ENCODE assay signal across 7 mouse cellular contexts in genomic region chr7:102245775-102246174, GRCm38 (mm10). TPM values are rescaled to one million over a fixed set of nuclear protein-coding genes. Genes with fewer than 3 reads are reported as not detected.
DNase-seq lines count a peak whose midpoint lies in the region; ATAC-seq and TF ChIP-seq lines count a peak whose summit lies in the region.

No protein-coding gene starts in this region.

- no peak for TF ChIP-seq POLR2A in bone marrow, adult 2 months (IDR thresholded peaks at IDR 0.05; ENCODE audit: borderline replicate concordance, control insufficient read depth, low read depth, low read length)

- 0% methylated on average over 1 of the region's 1 CpGs for WGBS in bone marrow, adult 2 months
- 3% methylated on average over 1 of the region's 1 CpGs for WGBS in heart, embryonic 10.5 days
- 7% methylated on average over 1 of the region's 1 CpGs for WGBS in limb, embryonic 12.5 days
- 19% methylated on average over 1 of the region's 1 CpGs for WGBS in neural tube, embryonic 15.5 days

- DNase-seq in layer of hippocampus, adult 9-11 months: peak; percentile 83
- DNase-seq in layer of hippocampus, postnatal 36 days: no peak
- DNase-seq in heart, embryonic 10.5 days (ENCODE audit: low spot score): no peak
- no peak for DNase-seq in c-Kit-positive CD71-positive TER-119-positive erythroid progenitor cells, embryonic 14.5 days (ENCODE audit: low spot score)

- peaks cover 8% of the 10 kb centered on the region for H3K36me3 ChIP-seq in heart, embryonic 10.5 days
- peaks cover 26% of the 10 kb centered on the region for H3K36me3 ChIP-seq in limb, embryonic 12.5 days
- 0 out of 2 replicates have a peak, but pooled peaks cover 2% of the 10 kb centered on the region for H3K36me3 ChIP-seq in neural tube, embryonic 15.5 days

- H3K4me1 ChIP-seq in bone marrow, adult 2 months (ENCODE audit: control insufficient read depth, insufficient read depth, low read length): peaks cover 8% of the 10 kb centered on the region
- peaks cover 79% of the 10 kb centered on the region for H3K4me1 ChIP-seq in heart, embryonic 10.5 days
- peaks cover 41% of the 10 kb centered on the region for H3K4me1 ChIP-seq in limb, embryonic 12.5 days (replicated peaks)
- peaks cover 39% of the 10 kb centered on the region for H3K4me1 ChIP-seq in neural tube, embryonic 15.5 days

- no peaks in the 10 kb centered on the region for H3K27me3 ChIP-seq in heart, embryonic 10.5 days (ENCODE audit: insufficient read depth, poor library complexity, severe bottlenecking)
- H3K27me3 ChIP-seq in limb, embryonic 12.5 days: no peaks in the 10 kb centered on the region
- no peaks in the 10 kb centered on the region for H3K27me3 ChIP-seq in neural tube, embryonic 15.5 days (replicated peaks)

- H3K4me3 ChIP-seq in bone marrow, adult 2 months (replicated peaks; ENCODE audit: control insufficient read depth, low read depth, low read length): peak overlapping the region; percentile 23
- peak overlapping the region; percentile 6; the same call in 1 of the 2 replicates for H3K4me3 ChIP-seq in heart, embryonic 10.5 days
- no peak overlapping the region for H3K4me3 ChIP-seq in limb, embryonic 12.5 days (replicated peaks)
- H3K4me3 ChIP-seq in neural tube, embryonic 15.5 days (replicated peaks): no peak overlapping the region

- H3K9me3 ChIP-seq in heart, embryonic 10.5 days: no peaks in the 10 kb centered on the region
- no peaks in the 10 kb centered on the region for H3K9me3 ChIP-seq in limb, embryonic 12.5 days
- H3K9me3 ChIP-seq in neural tube, embryonic 15.5 days (replicated peaks): no peaks in the 10 kb centered on the region

- peak overlapping the region; percentile 72 for H3K27ac ChIP-seq in bone marrow, adult 2 months (ENCODE audit: control insufficient read depth, insufficient read depth, low read depth, low read length, poor library complexity)
- H3K27ac ChIP-seq in heart, embryonic 10.5 days: peak overlapping the region; percentile 62
- 0 out of 2 replicates have a peak overlapping the region, but pooled peaks have one; percentile 30 for H3K27ac ChIP-seq in limb, embryonic 12.5 days
- 0 out of 2 replicates have a peak overlapping the region, but pooled peaks have one; percentile 33 for H3K27ac ChIP-seq in neural tube, embryonic 15.5 days (replicated peaks)

- no peak overlapping the region; the same call in 1 of the 2 replicates for H3K4me2 ChIP-seq in limb, embryonic 12.5 days
- H3K4me2 ChIP-seq in neural tube, embryonic 15.5 days: no peak overlapping the region

- no peak for ATAC-seq in limb, embryonic 12.5 days (ENCODE audit: insufficient number of reproducible peaks, insufficient read depth, low FRiP score, low TSS enrichment, low read depth)
- ATAC-seq in neural tube, embryonic 15.5 days (ENCODE audit: low FRiP score): no peak

- TF ChIP-seq CTCF in bone marrow, adult 2 months (IDR thresholded peaks at IDR 0.05; ENCODE audit: control insufficient read depth, insufficient read depth, low read length): no peak

- peak overlapping the region; percentile 28; the same call in 1 of the 2 replicates for H3K9ac ChIP-seq in limb, embryonic 12.5 days (replicated peaks)
- H3K9ac ChIP-seq in neural tube, embryonic 15.5 days (replicated peaks): no peak overlapping the region

RNA-seq across cellular contexts. Expression of gene Rhog, which starts 10.1 kb away (rescaled TPM):
- 10 to 100 TPM; 23.9 to 29.4 TPM for total RNA-seq in layer of hippocampus, postnatal 36 days (2021)
- polyA plus RNA-seq in bone marrow, adult 2 months (2011; ENCODE audit: insufficient read depth, insufficient read length, low replicate concordance, missing spikeins): 89.0 and 95.2 TPM in 2 replicates
- 42.8 and 48.9 TPM in 2 replicates for polyA plus RNA-seq in heart, embryonic 10.5 days (2016; fragmentation: Nextera tagmentation; extraction: Ambion mirVana)
- polyA plus RNA-seq in limb, embryonic 12.5 days (2016; fragmentation: Nextera tagmentation; extraction: Ambion mirVana): 47.8 and 50.4 TPM in 2 replicates
- polyA plus RNA-seq in neural tube, embryonic 15.5 days (2015; fragmentation: Nextera tagmentation; extraction: Ambion mirVana): 18.4 and 37.9 TPM in 2 replicates

RNA-seq across cellular contexts. Expression of gene Stim1, which starts 21.8 kb away (rescaled TPM):
- total RNA-seq in layer of hippocampus, postnatal 36 days (2021): 10 to 100 TPM; 66.1 to 67.8 TPM
- polyA plus RNA-seq in bone marrow, adult 2 months (2011; ENCODE audit: insufficient read depth, insufficient read length, low replicate concordance, missing spikeins): 12.8 and 24.8 TPM in 2 replicates
- 15.1 and 16.6 TPM in 2 replicates for polyA plus RNA-seq in heart, embryonic 10.5 days (2016; fragmentation: Nextera tagmentation; extraction: Ambion mirVana)
- 17.7 and 25.3 TPM in 2 replicates for polyA plus RNA-seq in limb, embryonic 12.5 days (2016; fragmentation: Nextera tagmentation; extraction: Ambion mirVana)
- 13.2 and 17.0 TPM in 2 replicates for polyA plus RNA-seq in neural tube, embryonic 15.5 days (2015; fragmentation: Nextera tagmentation; extraction: Ambion mirVana)

RNA-seq across cellular contexts. Expression of gene Pgap2, which starts 35.8 kb away (rescaled TPM):
- 10 to 100 TPM; 27.1 to 29.1 TPM for total RNA-seq in layer of hippocampus, postnatal 36 days (2021)
- polyA plus RNA-seq in bone marrow, adult 2 months (2011; ENCODE audit: insufficient read depth, insufficient read length, low replicate concordance, missing spikeins): 6.9 and 24.4 TPM in 2 replicates
- polyA plus RNA-seq in heart, embryonic 10.5 days (2016; fragmentation: Nextera tagmentation; extraction: Ambion mirVana): 49.0 and 54.0 TPM in 2 replicates
- polyA plus RNA-seq in limb, embryonic 12.5 days (2016; fragmentation: Nextera tagmentation; extraction: Ambion mirVana): 82.0 and 84.9 TPM in 2 replicates
- 57.0 and 62.9 TPM in 2 replicates for polyA plus RNA-seq in neural tube, embryonic 15.5 days (2015; fragmentation: Nextera tagmentation; extraction: Ambion mirVana)

RNA-seq across cellular contexts. Expression of gene Nup98, which starts 35.8 kb away (rescaled TPM):
- 10 to 100 TPM; 38.8 to 44.9 TPM for total RNA-seq in layer of hippocampus, postnatal 36 days (2021)
- 10.4 and 18.9 TPM in 2 replicates for polyA plus RNA-seq in bone marrow, adult 2 months (2011; ENCODE audit: insufficient read depth, insufficient read length, low replicate concordance, missing spikeins)
- 36.6 and 36.7 TPM in 2 replicates for polyA plus RNA-seq in heart, embryonic 10.5 days (2016; fragmentation: Nextera tagmentation; extraction: Ambion mirVana)
- polyA plus RNA-seq in limb, embryonic 12.5 days (2016; fragmentation: Nextera tagmentation; extraction: Ambion mirVana): 50.5 and 51.8 TPM in 2 replicates
- polyA plus RNA-seq in neural tube, embryonic 15.5 days (2015; fragmentation: Nextera tagmentation; extraction: Ambion mirVana): 18.1 and 21.2 TPM in 2 replicates

Comparison
In these comparisons a context has a peak if more than half of its experiments do, and no peak if none do; other contexts are left out.
1. H3K4me3 ChIP-seq: peak in bone marrow, adult 2 months (single experiment) and heart, embryonic 10.5 days (single experiment); none in limb, embryonic 12.5 days (single experiment) and neural tube, embryonic 15.5 days (single experiment).
2. Peak in every context shown above with its lines, with median percentiles within 50 percentile points of each other: H3K27ac ChIP-seq.